Mouse (Mus musculus): ENCODE data around the gene Naa35. TPM values are rescaled to one million over a fixed set of nuclear protein-coding genes. Genes with fewer than 3 reads are reported as not detected.

The Naa35 gene
- polyA plus RNA-seq (2014; fragmentation: Nextera tagmentation; extraction: Ambion mirVana), result 79.6 and 83.3 TPM in 2 replicates

GRCm38 (mm10) chr13:59584947-59585647 is at the start of gene Naa35, which contains the start of gene Agtpbp1:
Gene Naa35 (plus strand): TSS chr13:59585259.
Gene Agtpbp1 (minus strand): TSS chr13:59585227.
- H3K9me3 ChIP-seq (ENCODE audit: control insufficient read depth, low read length), result no peaks in the 10 kb centered on the region
- DNase-seq (ENCODE audit: low spot score), result peak; percentile 99
- H3K27ac ChIP-seq (ENCODE audit: low read depth), result peak within 1 kb of the TSS; percentile 72
- peaks cover 29% of the 10 kb centered on the region for H3K36me3 ChIP-seq (ENCODE audit: control insufficient read depth, insufficient read depth, low read length)
- under 1% methylated on average over 70 of the region's 83 CpGs for WGBS
- peak; percentile 96 for ATAC-seq (replicated peaks; ENCODE audit: low FRiP score, low TSS enrichment, low read depth)
- H3K9ac ChIP-seq (ENCODE audit: low read length), result peak within 1 kb of the TSS; percentile 84
- no peaks in the 10 kb centered on the region for H3K27me3 ChIP-seq (replicated peaks; ENCODE audit: control insufficient read depth, insufficient read depth, low read length)
- H3K4me1 ChIP-seq (replicated peaks; ENCODE audit: control insufficient read depth, insufficient read depth, low read length), result peaks cover 19% of the 10 kb centered on the region; the same call in 1 of the 2 replicates
- peak within 1 kb of the TSS; percentile 98 for H3K4me2 ChIP-seq (ENCODE audit: low read length)
- peak within 1 kb of the TSS; percentile 91 for H3K4me3 ChIP-seq (ENCODE audit: low read depth, low read length)

GRCm38 (mm10) chr13:59535746-59536145 is 49.3 kb upstream of the Naa35 start:
- H3K4me2 ChIP-seq (ENCODE audit: low read length), result no peak overlapping the region
- 87% methylated on average over 6 of the region's 6 CpGs for WGBS
- H3K27me3 ChIP-seq (replicated peaks; ENCODE audit: control insufficient read depth, insufficient read depth, low read length), result no peaks in the 10 kb centered on the region
- H3K9me3 ChIP-seq (ENCODE audit: control insufficient read depth, low read length), result no peaks in the 10 kb centered on the region
- H3K27ac ChIP-seq (ENCODE audit: low read depth), result no peak overlapping the region
- H3K4me3 ChIP-seq (ENCODE audit: low read depth, low read length), result no peak overlapping the region
- H3K4me1 ChIP-seq (replicated peaks; ENCODE audit: control insufficient read depth, insufficient read depth, low read length), result no peaks in the 10 kb centered on the region
- H3K9ac ChIP-seq (ENCODE audit: low read length), result no peak overlapping the region
- H3K36me3 ChIP-seq (ENCODE audit: control insufficient read depth, insufficient read depth, low read length), result peaks cover 32% of the 10 kb centered on the region
- no peak for ATAC-seq (replicated peaks; ENCODE audit: low FRiP score, low TSS enrichment, low read depth)
- DNase-seq (ENCODE audit: low spot score), result no peak

- Histone ChIP-seq H3K9ac (ENCODE audit: low read length) (no peak overlapping the region), H3K4me2 (ENCODE audit: low read length) (no peak overlapping the region), H3K4me1 (replicated peaks; ENCODE audit: control insufficient read depth, insufficient read depth, low read length) (no peaks in the 10 kb centered on the region), H3K36me3 (ENCODE audit: control insufficient read depth, insufficient read depth, low read length) (peaks cover 31% of the 10 kb centered on the region), H3K27ac (ENCODE audit: low read depth) (no peak overlapping the region), H3K4me3 (ENCODE audit: low read depth, low read length) (no peak overlapping the region), H3K27me3 (replicated peaks; ENCODE audit: control insufficient read depth, insufficient read depth, low read length) (no peaks in the 10 kb centered on the region), H3K9me3 (ENCODE audit: control insufficient read depth, low read length) (no peaks in the 10 kb centered on the region)
- ATAC-seq (replicated peaks; ENCODE audit: low FRiP score, low TSS enrichment, low read depth) (no peak), DNase-seq (ENCODE audit: low spot score) (no peak)
- WGBS, result 81% methylated on average over 2 of the region's 2 CpGs
These were observed 48.4 kb upstream of the Naa35 start for GRCm38 (mm10) chr13:59536631-59537030.

GRCm38 (mm10) chr13:59538661-59539060 is 46.4 kb upstream of the Naa35 start:
- H3K9ac ChIP-seq (ENCODE audit: low read length), result no peak overlapping the region
- WGBS, result 94% methylated on average over 5 of the region's 5 CpGs
- H3K4me1 ChIP-seq (replicated peaks; ENCODE audit: control insufficient read depth, insufficient read depth, low read length), result no peaks in the 10 kb centered on the region
- no peak overlapping the region for H3K4me3 ChIP-seq (ENCODE audit: low read depth, low read length)
- no peaks in the 10 kb centered on the region for H3K27me3 ChIP-seq (replicated peaks; ENCODE audit: control insufficient read depth, insufficient read depth, low read length)
- DNase-seq (ENCODE audit: low spot score), result no peak
- no peak for ATAC-seq (replicated peaks; ENCODE audit: low FRiP score, low TSS enrichment, low read depth)
- peaks cover 17% of the 10 kb centered on the region for H3K36me3 ChIP-seq (ENCODE audit: control insufficient read depth, insufficient read depth, low read length)
- H3K4me2 ChIP-seq (ENCODE audit: low read length), result no peak overlapping the region
- H3K9me3 ChIP-seq (ENCODE audit: control insufficient read depth, low read length), result no peaks in the 10 kb centered on the region
- no peak overlapping the region for H3K27ac ChIP-seq (ENCODE audit: low read depth)

GRCm38 (mm10) chr13:59540030-59540429 is 45.0 kb upstream of the Naa35 start:
- no peak for ATAC-seq (replicated peaks; ENCODE audit: low FRiP score, low TSS enrichment, low read depth)
- Histone ChIP-seq H3K27me3 (replicated peaks; ENCODE audit: control insufficient read depth, insufficient read depth, low read length) (no peaks in the 10 kb centered on the region), H3K9me3 (ENCODE audit: control insufficient read depth, low read length) (no peaks in the 10 kb centered on the region), H3K4me2 (ENCODE audit: low read length) (no peak overlapping the region), H3K9ac (ENCODE audit: low read length) (no peak overlapping the region), H3K4me3 (ENCODE audit: low read depth, low read length) (no peak overlapping the region), H3K27ac (ENCODE audit: low read depth) (no peak overlapping the region), H3K4me1 (replicated peaks; ENCODE audit: control insufficient read depth, insufficient read depth, low read length) (peaks cover 9% of the 10 kb centered on the region; the same call in 1 of the 2 replicates), H3K36me3 (ENCODE audit: control insufficient read depth, insufficient read depth, low read length) (peaks cover 11% of the 10 kb centered on the region; the same call in 1 of the 2 replicates)
- WGBS, result 82% methylated on average over 5 of the region's 5 CpGs
- DNase-seq (ENCODE audit: low spot score), result no peak

- ATAC-seq (replicated peaks; ENCODE audit: low FRiP score, low TSS enrichment, low read depth) (no peak), DNase-seq (ENCODE audit: low spot score) (no peak)
- peaks cover 17% of the 10 kb centered on the region for H3K4me1 ChIP-seq (replicated peaks; ENCODE audit: control insufficient read depth, insufficient read depth, low read length)
- WGBS, result 87% methylated on average over 10 of the region's 10 CpGs
- no peak overlapping the region for H3K27ac ChIP-seq (ENCODE audit: low read depth)
- no peaks in the 10 kb centered on the region for H3K27me3 ChIP-seq (replicated peaks; ENCODE audit: control insufficient read depth, insufficient read depth, low read length)
- 0 out of 2 replicates have a peak, but pooled peaks cover 2% of the 10 kb centered on the region for H3K36me3 ChIP-seq (ENCODE audit: control insufficient read depth, insufficient read depth, low read length)
- no peak overlapping the region for H3K4me2 ChIP-seq (ENCODE audit: low read length)
- H3K9ac ChIP-seq (ENCODE audit: low read length), result no peak overlapping the region
- H3K4me3 ChIP-seq (ENCODE audit: low read depth, low read length), result no peak overlapping the region
- H3K9me3 ChIP-seq (ENCODE audit: control insufficient read depth, low read length), result no peaks in the 10 kb centered on the region
These were observed 42.6 kb upstream of the Naa35 start for GRCm38 (mm10) chr13:59542411-59542810.

GRCm38 (mm10) chr13:59547091-59547490 is 38.0 kb upstream of the Naa35 start:
- WGBS, result 84% methylated on average over 2 of the region's 2 CpGs
- Histone ChIP-seq H3K36me3 (ENCODE audit: control insufficient read depth, insufficient read depth, low read length) (no peaks in the 10 kb centered on the region), H3K9ac (ENCODE audit: low read length) (no peak overlapping the region), H3K27me3 (replicated peaks; ENCODE audit: control insufficient read depth, insufficient read depth, low read length) (no peaks in the 10 kb centered on the region), H3K4me2 (ENCODE audit: low read length) (no peak overlapping the region), H3K27ac (ENCODE audit: low read depth) (no peak overlapping the region), H3K4me1 (replicated peaks; ENCODE audit: control insufficient read depth, insufficient read depth, low read length) (peaks cover 35% of the 10 kb centered on the region), H3K9me3 (ENCODE audit: control insufficient read depth, low read length) (no peaks in the 10 kb centered on the region), H3K4me3 (ENCODE audit: low read depth, low read length) (no peak overlapping the region)
- ATAC-seq (replicated peaks; ENCODE audit: low FRiP score, low TSS enrichment, low read depth), result no peak
- DNase-seq (ENCODE audit: low spot score), result no peak

- no peak overlapping the region for H3K4me2 ChIP-seq (ENCODE audit: low read length)
- H3K36me3 ChIP-seq (ENCODE audit: control insufficient read depth, insufficient read depth, low read length), result no peaks in the 10 kb centered on the region
- H3K4me1 ChIP-seq (replicated peaks; ENCODE audit: control insufficient read depth, insufficient read depth, low read length), result peaks cover 35% of the 10 kb centered on the region
- no peak overlapping the region for H3K27ac ChIP-seq (ENCODE audit: low read depth)
- no peak overlapping the region for H3K9ac ChIP-seq (ENCODE audit: low read length)
- DNase-seq (ENCODE audit: low spot score) (no peak), ATAC-seq (replicated peaks; ENCODE audit: low FRiP score, low TSS enrichment, low read depth) (no peak)
- no peak overlapping the region for H3K4me3 ChIP-seq (ENCODE audit: low read depth, low read length)
- no peaks in the 10 kb centered on the region for H3K27me3 ChIP-seq (replicated peaks; ENCODE audit: control insufficient read depth, insufficient read depth, low read length)
- 48% methylated on average over 4 of the region's 4 CpGs for WGBS
- H3K9me3 ChIP-seq (ENCODE audit: control insufficient read depth, low read length), result no peaks in the 10 kb centered on the region
These were observed 37.3 kb upstream of the Naa35 start for GRCm38 (mm10) chr13:59547716-59548115.

GRCm38 (mm10) chr13:59549318-59549798 is 35.7 kb upstream of the Naa35 start:
- H3K36me3 ChIP-seq (ENCODE audit: control insufficient read depth, insufficient read depth, low read length), result no peaks in the 10 kb centered on the region
- peak; percentile 81 for ATAC-seq (replicated peaks; ENCODE audit: low FRiP score, low TSS enrichment, low read depth)
- H3K4me2 ChIP-seq (ENCODE audit: low read length), result no peak overlapping the region
- no peaks in the 10 kb centered on the region for H3K9me3 ChIP-seq (ENCODE audit: control insufficient read depth, low read length)
- no peaks in the 10 kb centered on the region for H3K27me3 ChIP-seq (replicated peaks; ENCODE audit: control insufficient read depth, insufficient read depth, low read length)
- WGBS, result 26% methylated on average over 1 of the region's 1 CpGs
- H3K4me1 ChIP-seq (replicated peaks; ENCODE audit: control insufficient read depth, insufficient read depth, low read length), result peaks cover 32% of the 10 kb centered on the region
- no peak overlapping the region for H3K27ac ChIP-seq (ENCODE audit: low read depth)
- no peak for DNase-seq (ENCODE audit: low spot score)
- no peak overlapping the region for H3K4me3 ChIP-seq (ENCODE audit: low read depth, low read length)
- no peak overlapping the region for H3K9ac ChIP-seq (ENCODE audit: low read length)
